Mouse (Mus musculus) gastrocnemius, postnatal 14 days (tissue): ENCODE results near the gene Mcts1. TPM values are rescaled to one million over a fixed set of nuclear protein-coding genes. Genes with fewer than 3 reads are reported as not detected.

Experiments used
- DNase-seq: peaks from one replicate; pipeline ENCODE4 v3.0.0; 2021; ENCODE audit warnings: mixed read lengths
- intact Hi-C: fragments of 180-260 bp; cut with DNase I; formaldehyde crosslinking; loops from one replicate; pipeline ENCODE4 v1.15.1; 2025; ENCODE audit warnings: low total_unique reads
- long read RNA-seq, 2 experiments: library from polyadenylated mRNA; stranded (forward); transcript quantifications; one replicate each; pipeline ENCODE4 v2.0.0; 2021
- total RNA-seq, 2 experiments: library from RNA; stranded (reverse); gene quantifications; 2 replicates each; pipeline ENCODE4 v1.2.3; 2021

Gene Mcts1
- total RNA-seq = 10 to 100 TPM; 44.5 to 47.3 TPM
- long read RNA-seq, experiment 1, transcript Mcts1-201 (6 exons, 783 nt) = major isoform, 25 of 35 reads
- long read RNA-seq, experiment 1, partial matches to known transcripts = 3 of 35 reads
- long read RNA-seq, experiment 1, other reads (novel, unspliced or antisense) = 7 of 35 reads
- long read RNA-seq, experiment 2, transcript Mcts1-201 (6 exons, 783 nt) = major isoform, 13 of 25 reads
- long read RNA-seq, experiment 2, partial matches to known transcripts = 7 of 25 reads
- long read RNA-seq, experiment 2, other reads (novel, unspliced or antisense) = 4 of 25 reads

DNA sequence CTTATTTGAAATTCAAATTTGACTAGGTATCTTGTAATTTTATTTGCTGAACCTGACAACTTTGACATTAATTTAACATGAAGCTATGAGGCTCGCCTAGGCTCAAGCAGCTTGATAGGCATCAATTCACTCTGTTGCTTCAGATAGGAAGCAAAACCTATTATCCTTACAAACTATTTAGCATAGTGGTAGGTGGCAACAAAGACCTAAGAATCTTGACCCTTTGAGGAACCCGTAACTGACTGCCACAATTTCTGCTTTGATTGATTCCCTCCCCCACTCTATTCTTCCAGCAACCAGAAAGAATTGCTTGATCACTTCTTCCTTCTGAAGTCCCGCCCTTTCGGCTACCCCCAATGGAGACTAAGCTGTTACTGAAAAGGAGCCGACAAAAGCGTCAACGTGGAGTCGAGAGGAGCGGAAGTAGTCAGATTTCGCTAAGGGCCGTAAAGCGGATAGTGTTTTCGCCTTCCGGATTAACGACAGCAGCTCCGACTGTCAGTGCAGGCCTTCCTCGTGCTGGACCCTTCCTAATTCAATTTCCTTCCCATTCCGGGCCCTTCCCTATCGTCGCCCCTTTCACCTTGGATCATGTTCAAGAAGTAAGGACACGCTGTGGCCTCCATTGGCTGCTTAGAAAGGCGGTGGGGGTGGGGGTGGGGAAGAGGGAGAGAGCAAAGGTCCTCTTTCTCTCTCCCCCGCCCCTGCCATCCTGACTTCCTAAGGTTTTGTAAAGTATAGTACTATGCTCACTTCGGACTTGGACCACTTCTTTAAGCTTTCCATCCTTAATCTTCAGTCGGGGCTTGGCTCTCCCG, at the start of gene Mcts1:
TSS of gene Mcts1 (plus strand) at position 402 of the 818 bp plus-strand sequence.
- DNase-seq = peak; percentile 61
- intact Hi-C loops = no loop called here

DNA sequence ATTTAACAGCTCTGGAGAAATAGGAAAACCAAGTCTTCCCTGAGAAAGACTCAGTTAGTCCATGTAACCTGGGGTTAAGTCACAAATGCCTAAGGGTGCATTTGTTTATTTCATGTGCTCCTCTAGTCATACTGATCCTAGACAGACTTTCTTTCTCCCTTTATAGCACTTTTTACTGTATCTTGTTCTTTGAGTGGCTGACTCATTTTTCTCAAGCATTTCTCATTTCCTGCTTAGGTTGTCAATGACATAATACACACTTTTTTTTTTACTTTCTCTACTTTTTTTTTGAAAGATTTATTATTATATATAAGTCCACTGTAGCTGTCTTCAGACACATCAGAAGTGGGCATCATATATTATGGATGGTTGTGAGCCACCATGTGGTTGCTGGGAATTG, 47.1 kb upstream of the Mcts1 start:
- intact Hi-C loops = no loop called here

DNA sequence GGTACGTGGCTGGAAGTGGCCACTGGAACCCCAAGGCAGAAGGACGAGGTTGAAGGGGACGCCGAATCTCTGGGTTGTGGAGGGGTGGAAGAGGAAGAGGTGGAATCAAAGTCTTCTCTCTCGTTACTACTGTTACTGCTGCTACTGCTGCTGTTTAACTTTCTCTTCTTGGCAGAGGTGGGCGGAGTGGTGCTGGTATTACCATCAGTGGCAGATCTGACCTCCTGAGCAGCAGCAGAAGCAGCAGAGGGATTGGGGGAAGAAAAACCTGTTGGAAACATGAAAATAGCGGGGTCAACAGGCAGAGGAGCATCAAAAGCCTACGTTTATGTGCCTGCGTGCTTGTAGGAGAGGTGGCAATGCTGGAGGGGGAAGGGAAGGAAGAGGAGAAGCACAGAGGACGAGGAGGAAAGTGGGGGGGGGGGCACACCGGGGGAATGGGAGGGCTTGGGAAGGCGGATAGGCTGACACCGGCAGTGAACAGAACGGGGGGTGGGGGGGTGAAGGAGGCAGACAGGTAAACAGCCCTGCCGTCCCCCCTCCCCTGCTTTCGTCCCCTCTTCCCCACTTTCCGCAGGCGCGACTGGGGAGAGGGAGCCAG, 36.3 kb upstream of the Mcts1 start:
- intact Hi-C loops = no loop called here
- DNase-seq = no peak

More for the DNA sequence above, 47.1 kb upstream of the Mcts1 start:
- no peak for DNase-seq

DNA sequence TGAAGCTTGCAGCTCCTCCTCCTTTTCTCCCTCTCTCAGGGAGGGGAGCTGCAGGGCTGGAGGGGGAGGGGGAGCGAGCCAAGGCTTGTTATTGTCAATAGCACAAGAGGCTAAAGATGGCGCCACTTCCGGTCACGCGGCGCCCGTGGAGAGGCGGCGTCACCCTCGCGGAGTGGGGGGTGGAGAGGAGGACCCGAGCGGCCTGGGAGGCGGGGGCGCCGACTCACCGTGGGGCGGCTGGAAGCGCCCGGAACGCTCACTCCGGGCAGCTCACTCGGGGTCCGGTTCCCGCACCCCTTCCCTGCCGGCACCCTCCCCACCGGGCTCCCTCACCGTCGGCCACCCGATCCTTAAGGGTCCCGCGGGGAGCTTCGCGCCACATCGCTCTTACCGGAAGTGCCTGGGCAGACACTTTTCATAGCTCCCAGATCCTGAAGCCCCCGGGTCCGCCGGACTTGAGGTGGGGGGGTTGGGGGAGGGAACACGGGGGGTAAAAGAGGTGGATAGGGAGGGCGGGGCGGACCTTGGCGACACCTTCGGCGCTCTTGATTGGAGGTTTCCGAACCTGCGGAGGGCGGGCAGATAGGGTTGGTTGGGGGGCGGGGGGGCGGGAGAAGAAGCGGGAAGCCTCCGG, 35.7 kb upstream of the Mcts1 start:
- intact Hi-C loops = no loop called here
- peak; percentile 90 for DNase-seq

DNA sequence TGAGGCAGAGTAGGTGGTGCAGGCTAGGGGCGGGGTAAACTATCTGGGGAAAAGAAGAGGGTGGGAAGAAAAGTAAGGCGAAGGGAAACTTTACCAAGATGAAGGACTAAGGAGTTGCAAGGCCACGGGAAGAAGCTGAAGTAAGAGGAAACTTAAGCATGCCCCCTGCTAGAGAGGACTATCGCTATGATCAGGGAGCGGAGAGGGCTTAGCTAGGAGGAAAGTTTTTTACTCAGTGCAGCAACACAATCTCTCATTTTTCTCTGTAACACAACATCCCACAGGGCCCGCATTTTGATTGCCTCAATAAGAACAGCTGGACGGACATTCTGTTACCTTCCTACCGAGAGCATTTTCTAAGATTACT, 35.2 kb upstream of the Mcts1 start:
- DNase-seq = no peak
- intact Hi-C loops = no loop called here

DNA sequence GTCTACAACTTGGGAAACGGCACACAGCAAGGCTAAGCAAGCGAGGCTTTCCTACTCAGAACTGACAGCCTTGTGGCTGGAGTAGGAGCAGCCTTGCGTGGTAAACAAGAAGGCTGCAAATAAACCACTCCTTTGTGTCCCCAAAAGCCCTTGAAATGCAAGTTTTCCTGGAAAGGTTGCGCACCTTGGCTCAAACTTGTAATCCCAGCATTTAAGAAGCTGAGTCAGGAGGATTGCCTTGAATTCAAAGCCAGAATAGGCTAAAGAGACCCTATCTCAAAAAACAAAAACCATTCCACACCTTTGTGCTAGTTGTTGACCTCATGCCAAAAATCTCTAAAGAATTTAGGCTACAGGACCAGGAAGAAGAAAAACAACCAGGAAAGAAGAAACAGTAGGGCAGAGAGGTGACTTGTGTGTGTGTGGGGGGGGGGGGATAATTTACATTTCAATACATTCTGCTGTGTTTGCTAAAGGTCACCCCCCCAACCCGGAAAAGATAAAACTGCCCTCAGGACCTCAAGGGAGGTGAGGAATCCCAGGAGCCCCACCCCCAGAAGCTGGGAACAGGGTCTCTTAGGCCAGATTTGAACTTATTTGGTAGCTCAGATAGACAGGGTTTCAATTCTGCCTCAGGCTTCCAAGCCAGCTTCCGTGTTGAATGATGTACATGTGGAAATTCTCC, 33.7 kb upstream of the Mcts1 start:
- intact Hi-C loops = no loop called here
- no peak for DNase-seq

DNA sequence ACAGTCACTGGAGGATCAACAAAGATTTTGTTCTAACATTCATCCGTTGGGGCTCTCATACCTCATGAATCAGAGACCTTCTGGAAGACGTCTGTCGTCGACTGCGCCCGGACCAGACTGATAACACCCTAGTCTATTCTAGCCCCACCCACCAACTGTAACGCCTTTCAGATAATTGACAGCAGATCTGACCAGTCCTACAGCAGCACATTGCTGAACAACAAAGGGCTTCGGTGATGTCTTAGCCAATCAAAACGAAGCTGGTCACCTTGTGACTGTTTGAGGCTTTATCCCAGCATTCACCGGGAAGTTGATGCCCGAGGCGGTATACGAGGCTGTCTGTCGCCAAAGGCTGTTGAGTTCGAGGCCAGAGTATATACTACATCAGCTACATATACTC, 24.3 kb upstream of the Mcts1 start, which contains the start of gene Cul4b:
TSS of gene Cul4b (minus strand) at position 119 of the 400 bp plus-strand sequence.
- DNase-seq = no peak
- intact Hi-C loops = no loop called here

DNA sequence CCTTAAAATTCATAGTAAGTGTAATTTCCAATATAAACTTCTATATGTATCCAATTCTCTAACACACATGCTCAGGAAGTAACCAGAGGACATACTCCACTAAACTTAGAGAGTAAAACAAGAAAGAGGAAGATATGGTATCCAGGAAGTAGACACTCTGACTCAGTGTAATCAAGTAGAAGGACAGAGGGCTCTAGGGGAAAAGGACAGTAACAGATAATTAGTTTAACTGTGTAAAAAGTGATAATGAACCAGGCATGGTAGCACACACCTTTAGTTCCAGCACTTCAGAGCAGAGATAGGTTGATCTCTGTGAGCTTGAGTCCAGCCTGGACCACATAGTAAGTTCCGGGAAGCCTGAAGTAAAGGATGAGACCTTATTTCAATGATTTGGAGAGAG, 19.2 kb upstream of the Mcts1 start:
- intact Hi-C loops = no loop called here
- DNase-seq = no peak

DNA sequence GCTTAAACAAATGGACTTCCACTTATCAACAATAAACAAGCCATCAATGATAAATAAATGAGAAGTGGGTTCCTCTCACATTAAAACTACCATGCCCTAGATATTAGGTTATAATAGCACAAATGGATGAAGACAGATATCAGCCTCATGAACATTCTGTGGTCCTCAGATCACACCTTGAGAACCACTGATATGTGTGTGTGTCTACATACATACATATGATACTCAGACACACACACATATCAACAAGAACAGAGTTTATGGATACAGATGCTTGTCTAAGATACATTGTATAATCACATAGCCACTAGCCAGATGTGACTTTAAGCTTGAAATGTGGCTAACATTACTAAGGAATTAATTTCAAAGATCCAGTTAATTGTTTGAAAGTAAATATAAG, 17.1 kb upstream of the Mcts1 start:
- intact Hi-C loops = no loop called here

DNA sequence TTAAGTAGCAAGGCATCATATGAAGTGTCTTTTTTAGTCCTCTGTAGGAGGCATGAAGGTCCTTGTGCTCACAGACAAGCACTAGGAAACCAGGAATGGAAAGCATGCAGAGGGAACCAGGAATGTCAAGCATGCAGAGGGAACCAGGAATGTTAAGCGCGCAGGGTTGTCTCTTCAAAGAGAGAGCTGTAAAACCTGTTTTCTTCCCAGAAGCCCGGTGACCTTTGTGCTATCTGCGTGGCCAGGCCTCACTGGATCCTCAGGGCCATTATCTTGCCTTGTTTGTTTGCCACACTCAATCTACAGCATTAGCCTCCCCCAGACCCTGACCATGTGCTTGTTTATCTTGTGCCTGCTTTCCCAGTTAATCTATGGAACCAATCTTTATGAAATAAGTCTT, 10.6 kb upstream of the Mcts1 start:
- intact Hi-C loops = no loop called here
- DNase-seq = no peak

More for the DNA sequence above, 17.1 kb upstream of the Mcts1 start:
- DNase-seq = no peak

DNA sequence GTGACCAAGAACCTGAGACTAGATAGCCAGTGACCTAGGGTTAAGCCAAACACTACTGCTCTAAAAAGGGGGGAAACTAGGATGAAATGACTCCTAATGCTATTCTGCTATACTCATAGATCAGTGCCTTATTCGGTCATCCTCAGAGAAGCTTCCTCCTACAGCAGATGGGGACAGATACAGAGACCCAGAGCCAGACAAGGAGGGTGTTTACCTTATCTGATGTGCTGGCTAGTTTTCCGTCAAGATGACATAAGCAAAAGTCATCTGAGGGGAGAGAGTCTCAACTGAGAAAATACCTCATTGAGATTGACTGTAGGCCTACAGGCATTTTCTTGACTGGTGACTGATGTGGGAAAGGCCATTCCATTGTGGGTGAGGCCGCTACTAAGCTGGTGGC, 8.6 kb upstream of the Mcts1 start:
- no peak for DNase-seq
- intact Hi-C loops = no loop called here

DNA sequence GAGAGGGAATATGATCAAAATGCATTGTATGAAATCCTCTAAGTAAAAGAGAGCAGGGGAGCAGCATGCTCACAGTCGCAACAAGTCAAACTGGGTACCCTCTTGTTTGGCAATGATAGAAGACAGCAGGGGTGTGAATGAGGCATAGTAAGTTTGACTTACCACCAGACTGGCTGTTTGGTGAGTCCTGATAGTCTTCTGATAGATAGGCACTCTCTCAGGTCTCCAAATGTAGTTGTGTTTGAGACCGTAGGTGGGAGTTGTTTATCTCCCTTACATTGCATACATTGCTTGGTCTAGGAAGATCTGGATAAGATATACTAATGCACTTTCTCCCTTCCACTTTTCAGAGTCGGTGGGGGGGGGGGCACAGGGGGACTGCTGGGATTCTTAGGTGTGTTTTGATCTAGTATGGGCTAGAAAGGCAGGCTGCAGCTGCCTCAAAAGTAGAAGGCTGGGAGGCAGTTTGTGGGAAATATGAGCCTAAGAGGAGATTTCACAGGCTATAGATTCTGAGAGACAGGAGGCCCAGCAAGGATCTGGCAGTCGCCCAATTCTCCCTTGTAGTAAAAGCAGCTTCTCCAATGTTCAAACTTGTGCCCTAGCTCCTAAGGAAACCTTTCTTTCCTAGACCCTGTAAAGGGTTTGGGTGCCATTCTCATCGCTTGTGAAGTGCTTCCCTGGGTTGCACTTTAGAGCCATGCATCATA, 7.0 kb upstream of the Mcts1 start:
- intact Hi-C loops = no loop called here
- no peak for DNase-seq

DNA sequence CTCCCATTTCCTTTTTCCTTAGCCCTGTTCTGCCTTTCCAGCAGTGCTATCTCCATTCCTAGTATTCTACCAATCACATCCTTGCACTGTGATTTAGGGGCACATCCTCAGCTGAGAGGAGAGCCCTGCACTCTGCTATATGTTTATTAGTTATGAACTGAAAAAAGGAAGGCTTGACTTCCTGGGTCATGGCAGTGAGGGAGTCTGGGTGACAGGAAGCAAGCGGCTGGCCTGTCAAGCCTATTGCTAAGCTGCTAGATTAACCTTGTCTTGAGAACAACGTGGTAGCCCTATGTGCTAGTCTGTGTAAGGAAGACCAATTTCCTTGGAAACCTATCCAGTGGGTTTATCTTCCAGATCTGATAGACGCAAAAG, 604 bp downstream of the Mcts1 start:
- intact Hi-C loops = no loop called here
- no peak for DNase-seq

DNA sequence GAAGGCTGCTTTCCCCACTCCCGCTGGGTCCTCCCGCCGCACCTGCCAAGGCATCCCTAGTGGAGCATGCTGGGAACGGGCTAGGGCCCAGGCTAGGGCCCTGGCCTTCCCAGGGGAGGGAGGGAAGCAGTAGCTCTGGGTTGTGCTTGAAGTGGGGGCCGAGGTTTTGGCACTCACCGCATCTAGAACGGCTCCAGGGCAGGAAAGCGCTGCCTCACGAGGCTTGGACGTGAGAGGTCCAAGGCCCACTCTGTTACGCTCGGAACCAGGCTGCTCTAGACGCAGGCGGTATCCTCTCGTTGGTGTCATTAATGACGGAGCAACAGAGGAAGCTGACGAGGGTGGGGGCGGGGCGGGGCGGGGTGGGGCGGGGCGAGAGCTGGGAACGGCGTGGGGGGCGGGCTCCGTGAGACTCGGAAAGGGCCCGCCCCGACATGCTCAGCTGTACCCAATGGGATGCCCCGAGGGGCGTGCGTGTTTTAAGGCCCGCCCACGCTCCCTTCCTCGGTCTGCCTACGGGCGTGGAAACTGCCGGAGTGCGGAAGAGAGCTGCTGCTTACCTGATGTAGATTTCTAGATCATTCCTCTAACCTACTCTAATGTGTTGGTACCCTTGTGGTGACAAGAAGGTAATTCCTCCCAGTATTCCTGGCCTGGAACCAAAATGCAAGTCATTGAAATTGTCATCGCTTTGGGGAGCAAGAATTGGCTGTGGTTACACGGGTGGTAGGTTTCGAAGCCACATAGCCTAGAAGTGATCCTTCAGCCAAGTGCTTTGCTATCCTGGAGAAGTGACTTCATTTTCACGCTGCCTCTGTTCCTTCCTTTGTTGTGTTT, 34.6 kb downstream of the Mcts1 start, which contains the start of gene C1galt1c1:
TSS of gene C1galt1c1 (minus strand) at position 287 of the 837 bp plus-strand sequence.
- peak; percentile 92 for DNase-seq
- intact Hi-C loops = no loop called here

DNA sequence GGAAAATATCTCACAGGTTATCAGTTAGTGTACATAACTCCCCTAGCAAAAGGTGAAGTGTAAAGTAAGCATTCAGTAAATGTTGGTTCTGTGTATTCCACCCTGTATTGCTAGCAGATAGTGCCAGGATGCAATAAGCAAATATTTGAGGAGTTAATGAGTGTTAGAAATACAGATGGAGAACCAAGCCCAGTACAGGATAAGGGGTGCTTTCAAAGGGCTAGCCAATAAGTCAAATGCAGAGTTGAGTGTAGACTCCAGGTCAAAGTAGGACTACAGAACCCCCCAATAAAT, 35.2 kb downstream of the Mcts1 start:
- no peak for DNase-seq
- intact Hi-C loops = no loop called here

DNA sequence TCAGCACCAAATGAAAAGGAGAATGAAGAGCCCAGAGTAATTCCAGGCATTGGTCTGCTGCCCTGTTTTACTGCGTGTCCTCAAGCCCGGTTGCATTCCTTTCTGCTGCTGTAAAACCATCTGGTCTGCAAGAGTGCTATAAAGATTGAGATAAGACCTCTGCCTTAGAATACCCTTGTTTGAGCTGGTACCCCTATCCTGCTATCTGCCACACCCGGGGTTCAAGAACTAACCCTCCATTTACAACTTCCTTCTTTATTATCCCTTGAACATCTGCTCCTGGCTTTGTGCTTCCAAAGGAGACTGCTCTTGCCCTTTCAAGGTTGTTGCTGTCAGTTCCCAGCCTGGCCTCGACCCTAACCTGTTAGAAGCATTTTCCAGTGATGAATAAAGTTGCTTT, 41.1 kb downstream of the Mcts1 start:
- intact Hi-C loops = no loop called here
- no peak for DNase-seq

DNA sequence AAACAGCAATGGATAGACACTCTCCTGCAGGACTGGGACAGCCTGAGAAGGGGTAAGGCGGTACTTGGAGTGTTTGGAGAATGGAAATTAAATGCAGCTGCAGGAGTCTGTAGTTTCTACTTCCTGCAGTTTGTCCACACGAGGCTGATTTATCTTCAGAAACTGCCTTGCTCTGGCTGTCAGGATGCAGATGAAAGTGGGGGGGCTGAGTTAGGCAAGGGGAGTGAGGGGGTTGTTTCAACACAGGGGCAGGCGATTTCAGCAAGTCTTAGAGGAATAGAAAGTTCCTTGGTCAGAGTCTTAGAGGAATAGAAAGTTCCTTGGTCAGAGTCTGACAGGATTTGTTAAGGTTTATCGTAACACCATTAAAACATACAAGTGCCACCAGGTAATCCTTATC, 41.8 kb downstream of the Mcts1 start:
- DNase-seq = no peak
- intact Hi-C loops = no loop called here

DNA sequence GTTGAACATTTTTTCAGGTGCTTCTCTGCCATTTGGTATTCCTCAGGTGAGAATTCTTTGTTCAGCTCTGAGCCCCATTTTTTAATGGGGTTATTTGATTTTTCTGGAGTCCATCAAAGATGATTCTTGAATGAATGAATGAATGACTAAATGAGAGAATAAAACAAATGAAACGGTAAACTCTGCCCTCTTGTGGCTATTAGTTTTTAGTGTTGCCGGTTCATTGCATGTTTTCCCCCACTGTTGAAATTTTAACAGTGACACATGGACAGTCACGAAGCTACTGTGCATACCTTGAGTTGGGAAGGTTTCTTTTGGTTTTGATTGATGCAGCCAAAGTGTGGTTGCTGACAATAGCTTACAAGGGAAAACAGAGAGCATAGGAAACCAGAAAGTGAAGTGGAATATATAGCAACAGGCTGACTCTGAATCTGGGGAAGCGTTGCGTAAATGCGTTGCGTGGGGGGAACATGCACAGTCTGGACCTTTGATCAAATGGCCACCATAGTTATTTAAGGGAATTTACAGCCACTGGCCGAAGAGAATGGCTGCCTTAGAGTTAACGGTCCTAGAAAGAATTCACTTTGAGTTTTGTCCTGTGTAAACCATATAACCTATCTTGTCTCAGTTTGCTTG, 50.1 kb downstream of the Mcts1 start:
- DNase-seq = no peak
- intact Hi-C loops = no loop called here
